Mouse (Mus musculus): Measurements from ENCODE around the gene Abcb1b. TPM values are rescaled to one million over a fixed set of nuclear protein-coding genes. Genes with fewer than 3 reads are reported as not detected.
"Not testable (repeated sequence)": the region's sequence is repeated elsewhere in the genome, so short reads cannot be mapped to it uniquely, and the experiment has no call there.

Abcb1b gene
- polyA plus RNA-seq, 1 experiment from 2014 or later: 1.1 TPM

DNA sequence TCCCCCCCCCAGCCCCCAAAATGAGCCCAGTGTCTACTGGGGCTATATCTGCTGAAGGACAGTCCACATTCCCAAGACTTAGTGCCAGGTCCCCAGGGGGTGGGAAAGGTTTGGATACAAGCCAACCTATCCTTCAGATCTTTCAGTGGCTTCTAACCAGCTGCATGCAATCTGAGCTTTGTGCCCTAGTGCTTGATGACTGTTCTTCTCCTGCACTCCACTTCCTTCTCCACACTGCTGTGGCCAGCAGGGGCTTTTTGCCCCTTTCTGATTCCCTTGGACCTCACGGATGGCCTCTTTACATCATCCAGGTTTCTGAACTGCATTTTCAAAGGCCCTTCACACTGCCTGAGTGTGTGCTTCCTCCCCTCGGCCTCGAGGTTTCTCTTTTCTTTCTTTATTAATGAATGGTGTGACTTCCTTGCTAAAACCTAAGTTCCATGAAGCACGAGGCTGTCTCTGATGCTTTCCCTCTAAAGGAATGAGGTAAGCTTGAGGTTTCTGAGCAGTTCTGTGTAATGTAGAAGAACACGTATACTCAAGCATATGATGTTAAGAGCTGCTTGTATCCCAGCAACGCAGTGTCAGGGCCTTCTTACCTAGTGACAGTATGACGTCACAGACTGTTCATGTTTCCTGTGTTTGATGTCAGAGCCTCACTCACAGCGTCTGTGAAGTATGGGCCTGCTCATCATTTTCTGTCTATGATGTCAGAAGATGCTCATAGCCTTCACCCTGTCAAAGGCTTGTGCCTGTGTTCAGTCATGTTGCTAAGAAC is 40.9 kb downstream of the Abcb1b start:
- 0 out of 2 replicates have a peak, but pooled peaks cover 5% of the 10 kb centered on the region for H3K4me1 ChIP-seq
- no peaks in the 10 kb centered on the region for H3K27me3 ChIP-seq
- no peaks in the 10 kb centered on the region for H3K36me3 ChIP-seq
- H3K9me3 ChIP-seq (replicated peaks): no peaks in the 10 kb centered on the region
- H3K27ac ChIP-seq: no peak overlapping the region
- ATAC-seq (ENCODE audit: low FRiP score): no peak
- no peak overlapping the region for H3K9ac ChIP-seq
- WGBS: 56% methylated on average over 8 of the region's 8 CpGs
- no peak overlapping the region for H3K4me3 ChIP-seq
- no peak overlapping the region for H3K4me2 ChIP-seq (replicated peaks)

DNA sequence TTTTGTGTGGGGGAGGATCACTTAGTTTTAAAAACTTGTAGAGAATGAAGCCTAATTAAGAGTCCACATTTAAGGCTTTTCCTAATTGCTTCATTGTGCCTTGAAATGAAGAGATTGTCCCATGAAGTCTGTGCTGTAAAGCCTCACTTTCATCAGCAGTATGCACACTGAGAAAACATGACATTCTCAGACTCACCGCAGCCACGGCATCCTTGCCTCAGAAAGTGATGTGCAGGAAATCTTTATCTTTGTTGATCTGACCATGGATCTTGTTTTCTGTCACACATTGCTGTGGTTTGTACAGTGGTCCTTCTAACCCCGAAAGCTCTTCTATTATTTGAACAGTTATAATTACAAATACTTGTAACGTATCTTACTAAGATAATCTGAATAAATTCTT is 41.7 kb downstream of the Abcb1b start:
- Histone ChIP-seq H3K4me1 (0 out of 2 replicates have a peak, but pooled peaks cover 5% of the 10 kb centered on the region), H3K9me3 (replicated peaks) (no peaks in the 10 kb centered on the region), H3K4me3 (no peak overlapping the region), H3K36me3 (no peaks in the 10 kb centered on the region), H3K27ac (no peak overlapping the region), H3K9ac (no peak overlapping the region), H3K27me3 (no peaks in the 10 kb centered on the region), H3K4me2 (replicated peaks) (no peak overlapping the region)
- no peak for ATAC-seq (ENCODE audit: low FRiP score)
- WGBS: 86% methylated on average over 4 of the region's 4 CpGs

DNA sequence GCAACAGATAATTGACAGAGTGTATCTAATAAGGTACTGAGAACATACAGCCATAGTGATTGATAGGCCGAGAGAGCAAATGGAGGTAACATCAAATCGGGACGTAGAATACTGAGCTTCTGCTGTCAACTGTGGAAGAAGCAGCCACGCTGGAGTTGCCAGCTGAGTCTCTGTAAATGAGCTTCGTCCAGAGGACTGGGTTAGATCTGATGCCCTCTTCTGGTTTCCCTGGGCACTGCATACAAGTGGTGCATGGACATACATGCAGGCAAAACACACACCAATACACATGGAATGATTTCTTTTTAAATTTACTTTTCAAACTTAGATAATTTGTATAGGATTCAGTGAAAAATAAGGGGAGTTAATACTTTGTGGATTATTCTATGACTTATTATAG is 42.9 kb downstream of the Abcb1b start:
- Histone ChIP-seq H3K9me3 (replicated peaks) (no peaks in the 10 kb centered on the region), H3K27me3 (no peaks in the 10 kb centered on the region), H3K4me1 (0 out of 2 replicates have a peak, but pooled peaks cover 5% of the 10 kb centered on the region), H3K4me3 (no peak overlapping the region), H3K36me3 (no peaks in the 10 kb centered on the region), H3K27ac (no peak overlapping the region), H3K4me2 (replicated peaks) (no peak overlapping the region), H3K9ac (no peak overlapping the region)
- WGBS: 40% methylated on average over 5 of the region's 5 CpGs
- peak; percentile 56; the same call in 1 of the 2 replicates for ATAC-seq (ENCODE audit: low FRiP score)

DNA sequence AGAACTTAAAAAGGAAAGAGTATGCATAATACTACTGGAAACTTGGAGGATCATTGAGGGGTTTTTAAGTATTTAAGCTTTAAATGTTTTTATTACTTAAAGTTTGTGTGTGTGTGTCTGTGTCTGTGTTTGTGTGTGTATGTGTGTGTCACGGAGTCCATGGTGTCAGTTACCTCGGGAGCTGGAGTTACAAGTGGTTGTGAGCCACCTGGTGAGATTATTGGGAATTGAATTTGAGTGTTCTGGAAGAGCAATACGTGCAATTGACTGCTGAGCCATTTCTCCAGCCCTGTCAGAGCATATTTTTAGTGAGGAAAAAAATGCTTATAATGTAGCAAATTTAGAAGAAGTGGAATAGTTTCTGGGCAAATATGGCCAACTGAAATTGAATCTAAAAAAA is 44.9 kb downstream of the Abcb1b start:
- Histone ChIP-seq H3K27ac (no peak overlapping the region), H3K4me2 (replicated peaks) (no peak overlapping the region), H3K4me1 (0 out of 2 replicates have a peak, but pooled peaks cover 5% of the 10 kb centered on the region), H3K9me3 (replicated peaks) (no peaks in the 10 kb centered on the region), H3K36me3 (no peaks in the 10 kb centered on the region), H3K9ac (no peak overlapping the region), H3K4me3 (no peak overlapping the region), H3K27me3 (no peaks in the 10 kb centered on the region)
- 49% methylated on average over 3 of the region's 3 CpGs for WGBS
- no peak for ATAC-seq (ENCODE audit: low FRiP score)

GRCm38 (mm10) chr5:8848607-8849575 is 50.9 kb downstream of the Abcb1b start:
- H3K4me1 ChIP-seq; ATAC-seq (ENCODE audit: low FRiP score); H3K27ac ChIP-seq; H3K27me3 ChIP-seq; H3K36me3 ChIP-seq; H3K4me3 ChIP-seq; H3K9me3 ChIP-seq (replicated peaks); H3K4me2 ChIP-seq (replicated peaks); H3K9ac ChIP-seq: not testable (repeated sequence)
- 47% methylated on average over 7 of the region's 9 CpGs for WGBS

- 72% methylated on average over 4 of the region's 4 CpGs for WGBS
- no peak overlapping the region for H3K4me3 ChIP-seq
- ATAC-seq (ENCODE audit: low FRiP score): no peak
- H3K9ac ChIP-seq: no peak overlapping the region
- H3K4me2 ChIP-seq (replicated peaks): no peak overlapping the region
- no peak overlapping the region for H3K27ac ChIP-seq
- H3K9me3 ChIP-seq (replicated peaks): no peaks in the 10 kb centered on the region
- no peaks in the 10 kb centered on the region for H3K4me1 ChIP-seq
- H3K36me3 ChIP-seq: no peaks in the 10 kb centered on the region
- no peaks in the 10 kb centered on the region for H3K27me3 ChIP-seq
These were observed 52.9 kb downstream of the Abcb1b start for GRCm38 (mm10) chr5:8850851-8851250.

GRCm38 (mm10) chr5:8857201-8857600 is 59.3 kb downstream of the Abcb1b start:
- no peaks in the 10 kb centered on the region for H3K27me3 ChIP-seq
- no peak for ATAC-seq (ENCODE audit: low FRiP score)
- no peak overlapping the region for H3K4me2 ChIP-seq (replicated peaks)
- WGBS: 75% methylated on average over 6 of the region's 6 CpGs
- H3K9me3 ChIP-seq (replicated peaks): no peaks in the 10 kb centered on the region
- no peak overlapping the region for H3K9ac ChIP-seq
- H3K4me1 ChIP-seq: no peaks in the 10 kb centered on the region
- no peak overlapping the region for H3K4me3 ChIP-seq
- no peak overlapping the region for H3K27ac ChIP-seq
- no peaks in the 10 kb centered on the region for H3K36me3 ChIP-seq

- no peak overlapping the region for H3K9ac ChIP-seq
- WGBS: 89% methylated on average over 1 of the region's 1 CpGs
- no peaks in the 10 kb centered on the region for H3K9me3 ChIP-seq (replicated peaks)
- H3K27ac ChIP-seq: no peak overlapping the region
- no peak overlapping the region for H3K4me3 ChIP-seq
- H3K27me3 ChIP-seq: no peaks in the 10 kb centered on the region
- H3K36me3 ChIP-seq: no peaks in the 10 kb centered on the region
- no peak for ATAC-seq (ENCODE audit: low FRiP score)
- H3K4me2 ChIP-seq (replicated peaks): no peak overlapping the region
- H3K4me1 ChIP-seq: no peaks in the 10 kb centered on the region
These were observed 63.9 kb downstream of the Abcb1b start for GRCm38 (mm10) chr5:8861811-8862210.

- no peaks in the 10 kb centered on the region for H3K4me1 ChIP-seq
- no peaks in the 10 kb centered on the region for H3K27me3 ChIP-seq
- H3K27ac ChIP-seq: no peak overlapping the region
- WGBS: 60% methylated on average over 14 of the region's 14 CpGs
- no peaks in the 10 kb centered on the region for H3K9me3 ChIP-seq (replicated peaks)
- no peak overlapping the region for H3K4me3 ChIP-seq
- H3K9ac ChIP-seq: no peak overlapping the region
- H3K4me2 ChIP-seq (replicated peaks): no peak overlapping the region
- H3K36me3 ChIP-seq: no peaks in the 10 kb centered on the region
- no peak for ATAC-seq (ENCODE audit: low FRiP score)
These were observed 65.8 kb downstream of the Abcb1b start for GRCm38 (mm10) chr5:8863580-8864337.

DNA sequence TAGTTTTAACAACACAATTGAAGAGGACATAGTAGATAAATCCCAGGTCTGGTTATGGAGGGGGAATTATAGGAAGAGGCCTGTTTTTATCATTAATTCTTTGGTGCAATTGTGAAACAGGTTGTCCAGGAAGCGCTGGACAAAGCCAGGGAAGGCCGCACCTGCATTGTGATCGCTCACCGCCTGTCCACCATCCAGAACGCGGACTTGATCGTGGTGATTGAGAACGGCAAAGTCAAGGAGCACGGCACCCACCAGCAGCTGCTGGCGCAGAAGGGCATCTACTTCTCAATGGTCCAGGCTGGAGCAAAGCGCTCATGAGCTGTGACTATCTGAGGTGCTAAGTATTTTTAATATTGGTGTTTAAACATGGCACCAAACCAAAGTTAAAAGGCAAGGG is 67.7 kb downstream of the Abcb1b start:
- not testable (repeated sequence) for H3K4me1 ChIP-seq; H3K9ac ChIP-seq; H3K36me3 ChIP-seq; H3K9me3 ChIP-seq (replicated peaks); H3K27ac ChIP-seq; H3K4me2 ChIP-seq (replicated peaks); H3K4me3 ChIP-seq; H3K27me3 ChIP-seq; ATAC-seq (ENCODE audit: low FRiP score)
- WGBS: 97% methylated on average over 11 of the region's 11 CpGs

DNA sequence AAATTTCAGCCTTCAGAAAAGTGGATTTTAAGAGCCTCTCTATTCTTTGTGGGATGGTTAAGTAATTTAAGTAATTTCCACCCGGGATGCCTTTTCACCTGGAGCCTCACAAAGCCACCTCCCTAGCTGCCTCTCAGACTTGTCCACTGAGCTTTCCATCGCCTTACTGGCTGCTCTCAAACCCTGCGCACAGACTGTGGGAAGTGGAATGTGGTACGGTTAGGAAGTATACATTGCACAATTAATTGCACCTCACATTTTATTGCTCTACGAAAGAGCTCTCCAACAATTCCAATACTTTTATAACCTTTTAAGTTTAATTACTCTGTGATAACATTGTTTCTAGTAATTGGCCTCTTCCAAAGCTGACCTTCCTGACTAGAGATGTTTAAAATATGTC is 68.4 kb downstream of the Abcb1b start:
- no peak overlapping the region for H3K4me3 ChIP-seq
- H3K36me3 ChIP-seq: no peaks in the 10 kb centered on the region
- no peak for ATAC-seq (ENCODE audit: low FRiP score)
- no peak overlapping the region for H3K9ac ChIP-seq
- no peak overlapping the region for H3K4me2 ChIP-seq (replicated peaks)
- H3K27ac ChIP-seq: no peak overlapping the region
- no peaks in the 10 kb centered on the region for H3K27me3 ChIP-seq
- no peaks in the 10 kb centered on the region for H3K9me3 ChIP-seq (replicated peaks)
- WGBS: 89% methylated on average over 5 of the region's 5 CpGs
- no peaks in the 10 kb centered on the region for H3K4me1 ChIP-seq

DNA sequence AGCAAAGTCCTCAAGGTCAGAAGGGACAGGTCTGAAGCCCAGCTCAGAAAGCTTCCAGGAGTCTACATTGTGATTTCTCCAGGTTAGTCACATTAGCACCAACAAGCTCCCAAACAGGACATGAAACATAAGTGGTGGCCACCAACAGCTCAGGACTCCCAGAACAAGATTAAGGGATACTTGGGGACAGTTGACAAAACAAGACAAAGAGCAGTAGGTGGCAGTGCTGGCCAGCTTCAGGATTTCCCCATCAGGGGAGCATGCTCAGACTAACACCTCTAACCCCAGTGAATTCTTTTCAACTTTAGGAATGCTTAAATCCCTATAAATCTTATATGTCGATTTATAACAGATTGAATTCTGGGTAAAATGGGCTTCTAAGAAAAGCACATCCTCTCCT is 70.1 kb downstream of the Abcb1b start:
- WGBS: 8% methylated on average over 1 of the region's 1 CpGs
- H3K27me3 ChIP-seq: no peaks in the 10 kb centered on the region
- H3K4me3 ChIP-seq: no peak overlapping the region
- no peak for ATAC-seq (ENCODE audit: low FRiP score)
- H3K4me1 ChIP-seq: no peaks in the 10 kb centered on the region
- no peak overlapping the region for H3K4me2 ChIP-seq (replicated peaks)
- no peak overlapping the region for H3K9ac ChIP-seq
- no peaks in the 10 kb centered on the region for H3K9me3 ChIP-seq (replicated peaks)
- no peaks in the 10 kb centered on the region for H3K36me3 ChIP-seq
- H3K27ac ChIP-seq: no peak overlapping the region

All from hindbrain, embryonic 12.5 days (tissue).